Mouse (Mus musculus) liver, embryonic 15.5 days (tissue): ENCODE data around the gene Tmem121. TPM values are rescaled to one million over a fixed set of nuclear protein-coding genes. Genes with fewer than 3 reads are reported as not detected.

Experiments used
- ATAC-seq: fragments of 200-750 bp; cut with Nextera tagmentation; 2 replicates; pipeline ENCODE4 v1.8.0; 2017; ENCODE audit warnings: moderate number of reproducible peaks, mild to moderate bottlenecking, moderate library complexity; ENCODE audit not compliant: insufficient read depth
- H3K27ac ChIP-seq: fragments of 300-500 bp; sonication (generic); replicated peaks from 2 replicates; pipeline ENCODE4 v1.5.1; 2015; ENCODE audit warnings: mild to moderate bottlenecking, inconsistent platforms
- H3K27me3 ChIP-seq: fragments of 300-500 bp; sonication (generic); 2 replicates; pipeline ENCODE4 v1.6.1; 2015; ENCODE audit warnings: mild to moderate bottlenecking, inconsistent platforms
- H3K36me3 ChIP-seq: fragments of 300-500 bp; sonication (generic); replicated peaks from 2 replicates; pipeline ENCODE4 v1.6.1; 2015; ENCODE audit warnings: moderate library complexity, mild to moderate bottlenecking, inconsistent platforms
- H3K4me1 ChIP-seq: fragments of 300-500 bp; sonication (generic); replicated peaks from 2 replicates; pipeline ENCODE4 v1.6.1; 2015; ENCODE audit warnings: inconsistent platforms
- H3K4me2 ChIP-seq: fragments of 300-500 bp; sonication (generic); 2 replicates; pipeline ENCODE4 v1.6.1; 2015; ENCODE audit warnings: moderate library complexity, mild to moderate bottlenecking, inconsistent platforms
- H3K4me3 ChIP-seq: fragments of 300-500 bp; sonication (generic); replicated peaks from 2 replicates; pipeline ENCODE4 v1.5.1; 2015; ENCODE audit warnings: mild to moderate bottlenecking, inconsistent platforms
- H3K9ac ChIP-seq: fragments of 300-500 bp; sonication (generic); 2 replicates; pipeline ENCODE4 v1.6.1; 2015; ENCODE audit warnings: moderate library complexity, mild to moderate bottlenecking, inconsistent platforms
- H3K9me3 ChIP-seq: fragments of 300-500 bp; sonication (generic); replicated peaks from 2 replicates; pipeline ENCODE4 v1.6.1; 2016; ENCODE audit warnings: inconsistent platforms
- WGBS: fragments of 180-500 bp; shearing (Covaris S2); methylation state at CpG from one replicate; pipeline ENCODE4 v1.1.7; 2015; ENCODE audit warnings: mixed read lengths; ENCODE audit not compliant: insufficient replicate concordance; 5-methylcytosine and 5-hydroxymethylcytosine counted together
- polyA plus RNA-seq: library from polyadenylated mRNA; unstranded; fragments of >200 nt; fragmentation: Nextera tagmentation; extraction: Ambion mirVana; gene quantifications from 2 replicates; pipeline ENCODE4 v1.2.1, GENCODE M21; 2015

Tmem121 gene
- polyA plus RNA-seq, 1 experiment from 2014 or later, result 0.33 TPM

- Histone ChIP-seq H3K9me3 (no peaks in the 10 kb centered on the region), H3K9ac (no peak overlapping the region), H3K27ac (no peak overlapping the region), H3K27me3 (peaks cover 89% of the 10 kb centered on the region), H3K4me2 (no peak overlapping the region), H3K36me3 (peaks cover under 1% of the 10 kb centered on the region; the same call in 1 of the 2 replicates), H3K4me1 (peaks cover 74% of the 10 kb centered on the region), H3K4me3 (no peak overlapping the region)
- 53% methylated on average over 3 of the region's 3 CpGs for WGBS
- ATAC-seq, result no peak
Observed at GRCm38 (mm10) chr12:113149896-113150295, 35.8 kb upstream of the Tmem121 start.

- no peak overlapping the region for H3K4me3 ChIP-seq
- H3K9me3 ChIP-seq, result no peaks in the 10 kb centered on the region
- H3K4me2 ChIP-seq, result no peak overlapping the region
- H3K36me3 ChIP-seq, result no peaks in the 10 kb centered on the region
- no peak overlapping the region for H3K9ac ChIP-seq
- H3K27ac ChIP-seq, result no peak overlapping the region
- H3K27me3 ChIP-seq, result peaks cover 85% of the 10 kb centered on the region
- H3K4me1 ChIP-seq, result peaks cover 81% of the 10 kb centered on the region
- no peak for ATAC-seq
- WGBS, result 15% methylated on average over 4 of the region's 4 CpGs
Observed at GRCm38 (mm10) chr12:113150591-113150990, 35.1 kb upstream of the Tmem121 start.

- ATAC-seq, result no peak
- peaks cover 82% of the 10 kb centered on the region for H3K27me3 ChIP-seq
- no peak overlapping the region for H3K4me3 ChIP-seq
- WGBS, result 53% methylated on average over 8 of the region's 8 CpGs
- peaks cover 79% of the 10 kb centered on the region for H3K4me1 ChIP-seq
- H3K9me3 ChIP-seq, result no peaks in the 10 kb centered on the region
- H3K4me2 ChIP-seq, result peak overlapping the region; percentile 80
- no peaks in the 10 kb centered on the region for H3K36me3 ChIP-seq
- no peak overlapping the region for H3K9ac ChIP-seq
- H3K27ac ChIP-seq, result no peak overlapping the region
Observed at GRCm38 (mm10) chr12:113151046-113151445, 34.7 kb upstream of the Tmem121 start.

GRCm38 (mm10) chr12:113151661-113152271, 34.0 kb upstream of the Tmem121 start:
- Histone ChIP-seq H3K27me3 (peaks cover 75% of the 10 kb centered on the region), H3K9ac (peak overlapping the region; percentile 42; the same call in 1 of the 2 replicates), H3K9me3 (no peaks in the 10 kb centered on the region), H3K36me3 (no peaks in the 10 kb centered on the region), H3K27ac (no peak overlapping the region), H3K4me1 (peaks cover 75% of the 10 kb centered on the region), H3K4me2 (peak overlapping the region; percentile 80), H3K4me3 (peak overlapping the region; percentile 55)
- WGBS, result under 1% methylated on average over 36 of the region's 36 CpGs
- no peak for ATAC-seq

GRCm38 (mm10) chr12:113152272-113152661, 33.5 kb upstream of the Tmem121 start:
- no peak for ATAC-seq
- H3K4me3 ChIP-seq, result peak overlapping the region; percentile 55
- peaks cover 70% of the 10 kb centered on the region for H3K27me3 ChIP-seq
- no peak overlapping the region for H3K27ac ChIP-seq
- H3K36me3 ChIP-seq, result no peaks in the 10 kb centered on the region
- peaks cover 75% of the 10 kb centered on the region for H3K4me1 ChIP-seq
- H3K4me2 ChIP-seq, result peak overlapping the region; percentile 80
- peak overlapping the region; percentile 42; the same call in 1 of the 2 replicates for H3K9ac ChIP-seq
- no peaks in the 10 kb centered on the region for H3K9me3 ChIP-seq
- WGBS, result 7% methylated on average over 19 of the region's 19 CpGs

- peak overlapping the region; percentile 80 for H3K4me2 ChIP-seq
- no peaks in the 10 kb centered on the region for H3K36me3 ChIP-seq
- H3K9me3 ChIP-seq, result no peaks in the 10 kb centered on the region
- H3K4me3 ChIP-seq, result no peak overlapping the region
- no peak for ATAC-seq
- no peak overlapping the region for H3K27ac ChIP-seq
- H3K27me3 ChIP-seq, result peaks cover 62% of the 10 kb centered on the region
- H3K4me1 ChIP-seq, result peaks cover 69% of the 10 kb centered on the region
- WGBS, result 75% methylated on average over 6 of the region's 6 CpGs
- no peak overlapping the region for H3K9ac ChIP-seq
Observed at GRCm38 (mm10) chr12:113152991-113153525, 32.7 kb upstream of the Tmem121 start.

GRCm38 (mm10) chr12:113153971-113154370, 31.8 kb upstream of the Tmem121 start:
- H3K9me3 ChIP-seq, result no peaks in the 10 kb centered on the region
- 81% methylated on average over 7 of the region's 7 CpGs for WGBS
- ATAC-seq, result no peak
- H3K9ac ChIP-seq, result no peak overlapping the region
- H3K4me1 ChIP-seq, result peaks cover 60% of the 10 kb centered on the region
- no peak overlapping the region; the same call in 1 of the 2 replicates for H3K4me2 ChIP-seq
- H3K27me3 ChIP-seq, result peaks cover 53% of the 10 kb centered on the region
- H3K4me3 ChIP-seq, result no peak overlapping the region
- peak overlapping the region; percentile 24; the same call in 1 of the 2 replicates for H3K27ac ChIP-seq
- H3K36me3 ChIP-seq, result no peaks in the 10 kb centered on the region

- peaks cover 60% of the 10 kb centered on the region for H3K4me1 ChIP-seq
- peaks cover 45% of the 10 kb centered on the region for H3K27me3 ChIP-seq
- H3K4me3 ChIP-seq, result peak overlapping the region; percentile 82
- 0 out of 2 replicates have a peak, but pooled peaks cover 2% of the 10 kb centered on the region for H3K36me3 ChIP-seq
- H3K4me2 ChIP-seq, result peak overlapping the region; percentile 95
- H3K9me3 ChIP-seq, result no peaks in the 10 kb centered on the region
- WGBS, result 80% methylated on average over 6 of the region's 6 CpGs
- H3K27ac ChIP-seq, result no peak overlapping the region
- H3K9ac ChIP-seq, result peak overlapping the region; percentile 65; the same call in 1 of the 2 replicates
- ATAC-seq, result no peak
Observed at GRCm38 (mm10) chr12:113154747-113155075, 31.0 kb upstream of the Tmem121 start.

- Histone ChIP-seq H3K27me3 (peaks cover 41% of the 10 kb centered on the region), H3K36me3 (0 out of 2 replicates have a peak, but pooled peaks cover 6% of the 10 kb centered on the region), H3K27ac (peak overlapping the region; percentile 62), H3K4me1 (peaks cover 57% of the 10 kb centered on the region), H3K4me3 (peak overlapping the region; percentile 82), H3K9me3 (no peaks in the 10 kb centered on the region), H3K9ac (peak overlapping the region; percentile 65), H3K4me2 (peak overlapping the region; percentile 95)
- WGBS, result 6% methylated on average over 32 of the region's 32 CpGs
- no peak for ATAC-seq
Observed at GRCm38 (mm10) chr12:113155076-113155771, 30.5 kb upstream of the Tmem121 start.

- Histone ChIP-seq H3K9ac (peak within 1 kb of the TSS; percentile 81), H3K4me1 (peaks cover 49% of the 10 kb centered on the region), H3K9me3 (no peaks in the 10 kb centered on the region), H3K36me3 (0 out of 2 replicates have a peak, but pooled peaks cover 9% of the 10 kb centered on the region), H3K4me2 (peak within 1 kb of the TSS; percentile 95), H3K27me3 (peaks cover 33% of the 10 kb centered on the region), H3K4me3 (peak within 1 kb of the TSS; percentile 82), H3K27ac (peak within 1 kb of the TSS; percentile 76)
- under 1% methylated on average over 46 of the region's 46 CpGs for WGBS
- peak; percentile 96 for ATAC-seq
Observed at GRCm38 (mm10) chr12:113155887-113156539, 29.7 kb upstream of the Tmem121 start, which contains the start of gene Tedc1. Tedc1 (plus strand) TSS chr12:113156421.

GRCm38 (mm10) chr12:113156540-113156929, 29.2 kb upstream of the Tmem121 start:
- peaks cover 28% of the 10 kb centered on the region for H3K27me3 ChIP-seq
- H3K4me2 ChIP-seq, result peak overlapping the region; percentile 95
- peak overlapping the region; percentile 81 for H3K9ac ChIP-seq
- H3K4me3 ChIP-seq, result peak overlapping the region; percentile 82
- no peaks in the 10 kb centered on the region for H3K9me3 ChIP-seq
- peaks cover 9% of the 10 kb centered on the region; the same call in 1 of the 2 replicates for H3K36me3 ChIP-seq
- WGBS, result 1% methylated on average over 23 of the region's 23 CpGs
- ATAC-seq, result peak; percentile 16; the same call in 1 of the 2 replicates
- peaks cover 44% of the 10 kb centered on the region for H3K4me1 ChIP-seq
- H3K27ac ChIP-seq, result peak overlapping the region; percentile 76
